Mouse (Mus musculus): ENCODE results near the gene 2010005H15Rik. TPM values are rescaled to one million over a fixed set of nuclear protein-coding genes. Genes with fewer than 3 reads are reported as not detected.

2010005H15Rik gene
- polyA plus RNA-seq (2017; shearing (Covaris generic)) = 1.7 TPM

DNA sequence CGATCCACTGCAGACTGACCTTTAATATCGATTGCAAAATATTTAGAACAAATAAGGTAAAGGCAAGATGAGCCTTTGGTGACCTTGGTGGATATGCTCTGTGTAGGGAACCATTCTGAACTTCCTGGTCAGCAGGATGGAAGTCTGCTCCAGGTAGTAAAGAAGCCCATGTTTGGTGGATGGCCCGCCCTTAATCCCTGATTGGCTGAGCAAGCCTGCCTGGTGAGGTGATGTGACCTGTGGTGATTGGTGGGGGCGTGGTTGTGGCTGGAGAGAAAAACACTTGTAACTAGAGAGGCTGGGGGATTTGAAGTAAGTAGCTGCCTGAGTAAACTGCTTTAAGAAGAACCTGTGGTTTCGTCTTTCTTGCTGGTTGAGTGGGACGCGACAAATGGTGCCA, at the start of gene 2010005H15Rik:
TSS of gene 2010005H15Rik (plus strand) at position 301 of the 400 bp plus-strand sequence.

DNA sequence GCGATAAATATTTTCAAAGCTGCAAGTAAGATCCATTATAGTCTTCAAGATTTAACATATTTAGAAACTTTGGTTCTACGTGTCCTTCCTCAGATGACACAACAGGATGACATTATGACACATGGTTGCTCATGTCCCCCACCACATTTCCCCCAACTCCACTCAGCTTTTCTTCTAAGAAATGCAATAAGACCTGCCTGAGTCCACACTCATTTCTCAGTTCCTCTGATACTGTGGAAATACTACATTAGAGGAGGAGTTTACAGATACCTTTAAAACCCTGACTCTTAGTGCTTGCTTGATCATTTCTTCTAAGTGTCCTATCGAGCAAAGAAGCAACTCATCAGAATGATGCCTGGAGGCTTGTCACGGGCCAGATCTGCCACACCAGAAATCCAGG, 37.4 kb upstream of the 2010005H15Rik start, which contains the start of gene Gm5483:
TSS of gene Gm5483 (plus strand) at position 301 of the 400 bp plus-strand sequence.

DNA sequence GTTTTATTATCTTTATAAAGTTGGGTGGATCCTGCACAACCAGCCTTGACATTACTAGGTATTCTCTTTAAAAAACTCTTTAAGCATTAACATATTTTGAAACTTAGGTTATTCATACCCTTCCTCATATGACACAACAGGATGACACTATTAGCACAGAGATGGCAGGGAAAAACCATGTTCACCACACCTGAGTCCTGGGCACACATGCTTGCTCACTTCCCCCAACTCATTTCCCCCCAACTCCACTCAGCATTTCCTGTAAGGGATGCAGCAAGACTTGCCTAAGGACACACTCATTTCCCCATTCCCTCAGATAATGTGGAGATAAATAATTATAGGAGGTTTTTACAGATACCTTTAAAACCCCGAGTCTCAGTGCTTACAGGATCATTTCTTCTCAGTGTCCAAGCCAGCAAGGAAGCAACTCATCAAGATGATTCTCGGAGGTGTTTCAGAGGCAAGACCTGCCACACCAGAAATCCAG, 11.3 kb upstream of the 2010005H15Rik start, which contains the start of gene Gm5416:
TSS of gene Gm5416 (plus strand) at position 437 of the 487 bp plus-strand sequence.

DNA sequence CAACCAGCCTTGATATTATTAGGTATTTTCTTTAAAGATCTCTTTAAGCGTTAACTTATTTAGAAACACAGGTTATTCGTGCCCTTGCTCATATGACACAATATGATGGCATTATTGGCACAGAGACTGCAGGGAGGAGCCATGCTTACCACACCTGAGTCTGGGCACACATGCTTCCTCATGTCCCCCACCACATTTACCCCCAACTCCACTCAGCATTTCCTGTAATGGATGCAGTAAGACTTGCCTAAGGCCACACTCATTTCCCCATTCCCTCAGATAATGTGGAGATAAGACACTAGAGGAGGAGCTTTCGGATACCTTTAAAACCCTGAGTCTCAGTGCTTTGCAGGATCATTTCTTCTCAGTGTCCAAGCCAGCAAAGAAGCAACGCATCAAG, 55.5 kb downstream of the 2010005H15Rik start, which contains the start of gene Stfa1:
TSS of gene Stfa1 (plus strand) at position 156 of the 400 bp plus-strand sequence.

Other genes with a start within 250 kb of the 2010005H15Rik start
- 87.5 TPM for gene Kpna1, start 242.7 kb upstream of the 2010005H15Rik start, polyA plus RNA-seq (2017; shearing (Covaris generic))
- gene Wdr5b, start 180.3 kb upstream of the 2010005H15Rik start, polyA plus RNA-seq (2017; shearing (Covaris generic)) = 8.0 TPM
- 112 TPM for gene Fam162a, start 149.9 kb upstream of the 2010005H15Rik start, polyA plus RNA-seq (2017; shearing (Covaris generic))
- gene Ccdc58, start 149.8 kb upstream of the 2010005H15Rik start, polyA plus RNA-seq (2017; shearing (Covaris generic)) = 41.5 TPM
- not detected for gene Csta1, start 90.2 kb upstream of the 2010005H15Rik start, polyA plus RNA-seq (2017; shearing (Covaris generic))
- not detected for gene Stfa2l1, start 64.7 kb upstream of the 2010005H15Rik start, polyA plus RNA-seq (2017; shearing (Covaris generic))
- gene Gm5483, start 37.3 kb upstream of the 2010005H15Rik start, polyA plus RNA-seq (2017; shearing (Covaris generic)) = not detected
- gene Gm5416, start 11.1 kb upstream of the 2010005H15Rik start, polyA plus RNA-seq (2017; shearing (Covaris generic)) = not detected
- not detected for gene Stfa1, start 55.5 kb downstream of the 2010005H15Rik start, polyA plus RNA-seq (2017; shearing (Covaris generic))
- not detected for gene BC117090, start 112.9 kb downstream of the 2010005H15Rik start, polyA plus RNA-seq (2017; shearing (Covaris generic))
- not detected for gene BC100530, start 146.3 kb downstream of the 2010005H15Rik start, polyA plus RNA-seq (2017; shearing (Covaris generic))
- gene Stfa2, start 187.0 kb downstream of the 2010005H15Rik start, polyA plus RNA-seq (2017; shearing (Covaris generic)) = not detected
- gene Stfa3, start 233.9 kb downstream of the 2010005H15Rik start, polyA plus RNA-seq (2017; shearing (Covaris generic)) = 2.6 TPM

Data from inflammation-experienced regulatory T-cells, adult 16 weeks (primary cell).